Mouse (Mus musculus): Measurements from ENCODE around the gene Rsl1d1.
"Not testable (repeated sequence)": the region's sequence is repeated elsewhere in the genome, so short reads cannot be mapped to it uniquely, and the experiment has no call there.

The Rsl1d1 gene

GRCm38 (mm10) chr16:11202571-11203554 is at the start of gene Rsl1d1:
TSS of gene Rsl1d1 (minus strand) at chr16:11203331.
- DNase-seq = peak; percentile 91

DNA sequence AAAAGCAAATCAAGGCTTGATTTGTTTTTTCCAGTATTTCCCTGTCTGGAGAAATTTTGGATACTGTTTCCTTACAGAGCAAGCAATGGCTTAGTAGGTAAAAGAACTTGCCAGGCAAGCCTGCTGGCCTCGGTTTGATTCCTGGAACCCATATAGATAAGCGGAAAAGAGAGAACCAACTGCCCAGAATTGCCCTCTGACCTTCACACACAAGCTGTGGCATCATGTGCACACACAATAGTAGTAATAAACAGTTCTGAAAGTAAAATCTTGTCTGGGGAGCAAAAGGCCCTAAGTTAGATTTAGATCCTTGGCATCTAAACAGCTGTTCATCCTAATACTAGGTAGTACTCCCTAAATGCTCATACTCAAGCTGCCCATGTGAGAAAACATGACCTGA is 44.7 kb upstream of the Rsl1d1 start:
- no peak for DNase-seq

DNA sequence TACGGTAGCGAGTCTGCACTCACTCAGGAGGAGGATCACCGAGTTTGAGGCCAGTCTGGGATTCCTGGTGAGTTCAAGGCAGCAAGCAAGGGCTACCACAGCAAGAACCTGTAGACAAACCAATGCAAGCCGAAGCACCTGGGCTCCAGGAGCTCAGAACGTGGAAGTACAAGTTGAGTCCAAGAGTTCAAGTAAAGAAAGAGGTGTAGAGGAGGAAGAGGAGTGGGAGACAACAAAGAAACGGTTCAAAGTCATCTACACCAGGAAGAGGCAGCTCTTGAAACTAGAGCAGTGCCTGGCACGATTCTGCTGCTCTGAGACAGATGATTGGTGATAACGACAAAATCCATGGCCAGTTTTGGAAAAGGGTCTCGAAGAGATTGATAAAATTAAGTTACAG is 42.6 kb upstream of the Rsl1d1 start:
- no peak for DNase-seq

GRCm38 (mm10) chr16:11242401-11242800 is 39.3 kb upstream of the Rsl1d1 start:
- no peak for DNase-seq

- no peak for DNase-seq
Observed at GRCm38 (mm10) chr16:11217801-11218200, 14.7 kb upstream of the Rsl1d1 start.

- no peak for DNase-seq
Observed at GRCm38 (mm10) chr16:11203600-11204390, 664 bp upstream of the Rsl1d1 start.

DNA sequence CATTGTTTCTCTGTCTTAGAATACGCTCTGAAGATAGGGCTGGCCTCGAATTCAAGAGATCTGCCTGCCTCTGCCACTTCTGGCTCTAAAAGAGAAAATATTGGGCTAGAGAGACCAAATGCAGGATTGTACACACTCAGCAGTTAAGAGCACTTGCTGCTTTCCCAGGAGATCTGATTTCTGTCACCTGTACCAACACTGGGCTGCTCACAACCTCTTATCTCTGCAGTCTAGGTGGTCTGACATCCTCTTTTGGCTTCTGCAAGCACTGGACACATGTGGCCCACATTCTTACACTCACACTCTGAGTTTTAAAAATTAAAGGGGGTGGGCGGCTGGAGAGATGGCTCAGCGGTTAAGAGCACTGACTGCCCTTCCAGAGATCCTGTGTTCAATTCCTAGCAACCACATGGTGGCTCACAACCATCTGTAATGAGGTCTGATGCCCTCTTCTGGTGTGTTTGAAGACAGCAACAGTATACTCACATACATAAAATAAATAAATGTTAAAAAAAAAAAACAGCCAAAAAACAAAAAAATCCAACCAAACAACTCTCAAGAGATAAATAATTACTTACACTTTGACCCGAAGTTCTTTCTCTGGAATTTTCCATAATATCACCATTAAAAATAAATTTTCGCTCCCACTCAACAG is 1.3 kb downstream of the Rsl1d1 start:
- no peak for DNase-seq

GRCm38 (mm10) chr16:11200247-11200646 is 2.9 kb downstream of the Rsl1d1 start:
- DNase-seq = no peak

DNA sequence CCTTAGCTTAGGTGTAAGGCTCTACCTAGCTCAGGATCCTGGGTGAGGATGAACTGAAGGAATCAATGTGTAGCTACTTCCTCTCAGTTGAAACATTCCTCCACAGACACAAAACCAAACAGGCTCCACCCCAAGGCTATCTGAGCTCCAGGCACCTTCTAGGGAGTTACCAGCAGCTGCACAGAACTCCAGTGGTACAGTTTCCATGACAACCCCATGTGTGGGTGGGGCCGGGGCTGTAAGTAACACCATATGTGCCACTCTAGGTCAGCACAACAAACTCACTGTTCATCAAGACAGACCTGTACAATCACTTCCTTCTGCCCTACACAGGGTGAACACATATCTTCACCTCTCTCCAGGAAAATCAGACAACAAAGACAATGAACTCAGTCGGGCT is 4.7 kb downstream of the Rsl1d1 start:
- no peak for DNase-seq

DNA sequence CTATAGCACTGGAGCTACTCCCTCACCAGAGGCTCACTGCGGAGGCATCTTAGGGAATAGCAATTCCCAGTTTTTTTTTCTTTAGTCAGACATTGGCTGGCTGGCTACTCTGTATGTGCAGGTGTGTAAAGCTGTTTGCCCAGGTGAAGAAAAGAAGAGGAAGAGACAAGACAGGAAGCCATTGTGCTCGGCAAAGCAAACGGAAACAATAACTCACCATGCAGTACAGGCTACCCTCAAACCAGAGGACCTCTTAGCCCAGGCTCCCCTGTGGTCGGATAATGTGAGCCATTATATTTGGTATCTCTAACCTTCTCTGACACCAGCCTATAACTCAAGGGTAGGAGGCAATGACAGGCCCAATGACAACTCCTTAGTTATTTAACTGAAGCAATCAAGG is 6.1 kb downstream of the Rsl1d1 start:
- DNase-seq = no peak

GRCm38 (mm10) chr16:11193231-11193630 is 9.9 kb downstream of the Rsl1d1 start:
- DNase-seq = no peak

GRCm38 (mm10) chr16:11190150-11190549 is 13.0 kb downstream of the Rsl1d1 start:
- DNase-seq = peak; percentile 61 to 69

DNA sequence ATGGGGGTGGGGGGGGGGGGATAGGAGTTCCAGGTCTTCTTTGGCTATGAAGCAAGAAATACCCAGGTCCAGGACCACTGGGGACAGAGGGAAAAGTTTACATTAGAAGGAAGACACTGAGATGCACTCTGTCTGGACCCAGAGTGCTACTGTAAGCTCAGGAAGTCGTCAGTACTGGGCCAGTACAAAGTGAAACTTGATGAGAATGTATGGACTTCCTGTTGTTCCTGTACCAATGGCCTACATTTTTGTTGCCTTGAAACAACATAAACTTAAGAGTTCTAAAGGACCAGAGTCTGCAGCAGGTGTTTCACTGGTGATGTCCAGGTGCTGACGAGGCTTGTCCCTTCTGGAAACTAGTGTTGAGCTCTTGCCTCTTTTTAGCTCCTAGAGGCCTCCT is 25.7 kb downstream of the Rsl1d1 start:
- no peak for DNase-seq

GRCm38 (mm10) chr16:11176884-11177244 is 26.3 kb downstream of the Rsl1d1 start:
- DNase-seq = no peak

GRCm38 (mm10) chr16:11176208-11176883 is 26.8 kb downstream of the Rsl1d1 start, which contains the start of gene Zc3h7a:
TSS of gene Zc3h7a (minus strand) at chr16:11176393.
- peak; percentile 92 to 94 for DNase-seq

DNA sequence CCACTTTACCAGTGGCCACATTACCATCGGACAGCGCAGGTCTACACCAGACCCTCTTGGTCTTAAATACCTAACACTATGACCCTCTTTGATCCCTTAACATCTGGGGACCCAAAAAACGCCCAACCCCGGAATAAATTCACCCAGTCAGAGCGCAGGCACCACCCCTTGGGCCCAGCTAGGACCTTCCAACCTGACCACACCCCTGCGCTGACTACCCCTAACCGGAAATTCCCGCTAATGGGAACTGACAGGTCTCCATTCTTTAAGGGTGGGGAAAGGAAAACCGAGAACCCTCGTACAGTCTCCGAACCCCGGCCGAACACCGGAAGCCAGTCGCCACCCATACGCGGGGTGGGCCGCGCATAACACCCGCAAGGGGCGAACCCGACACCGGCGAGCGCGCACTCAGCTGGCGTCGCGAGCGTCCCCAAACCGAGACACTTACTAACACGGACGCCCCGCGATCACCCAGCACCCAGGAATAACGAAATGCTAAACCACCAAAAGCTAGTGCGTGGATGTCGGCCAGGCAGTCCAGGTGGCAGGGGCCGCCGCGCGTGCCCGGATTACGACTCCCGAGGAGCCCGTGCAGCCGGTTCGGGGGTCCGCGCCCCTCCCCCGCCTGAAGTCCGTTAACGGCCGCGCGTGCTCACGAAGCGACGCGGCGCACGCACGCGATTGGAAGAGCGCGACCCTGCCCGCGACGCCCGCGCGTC is 27.5 kb downstream of the Rsl1d1 start:
- DNase-seq = peak in 1 of 2 experiments; percentile 53

DNA sequence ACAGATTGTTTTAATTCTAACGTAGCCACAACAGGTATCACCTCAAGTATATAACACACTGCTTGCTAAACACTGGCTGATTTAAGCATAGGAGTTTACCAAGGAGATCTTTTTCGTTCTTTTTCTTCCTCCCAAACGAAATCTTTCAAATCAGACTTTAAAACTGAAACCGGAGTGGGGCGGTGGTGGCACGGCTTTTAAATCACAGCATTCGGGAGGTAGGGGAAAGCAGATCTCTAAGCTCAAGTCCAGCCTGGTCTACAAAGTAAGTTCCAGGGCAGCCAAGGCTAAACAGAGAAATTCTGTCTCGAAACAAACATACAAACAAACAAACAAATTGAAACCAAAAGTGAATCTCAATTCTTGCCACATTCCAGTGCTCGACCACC is 28.0 kb downstream of the Rsl1d1 start:
- DNase-seq = no peak

DNA sequence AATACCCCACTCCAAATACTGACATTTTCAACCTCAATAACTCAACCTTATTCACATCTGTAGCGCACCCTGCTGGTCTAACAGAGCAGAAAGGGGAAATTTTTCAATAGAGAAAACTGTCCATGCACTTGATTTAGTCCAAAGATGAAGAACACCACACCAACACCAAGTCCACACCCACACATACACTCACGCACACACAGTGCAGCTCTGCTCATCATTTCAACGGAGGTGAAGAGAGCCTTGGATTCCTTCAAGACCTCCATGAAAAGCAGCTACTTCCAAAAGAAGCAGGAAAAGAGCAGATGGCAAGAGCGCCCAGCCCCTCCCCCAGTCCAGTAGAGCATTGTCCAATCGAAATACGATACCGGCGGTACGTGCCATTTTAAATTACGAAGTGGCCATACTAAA is 28.5 kb downstream of the Rsl1d1 start:
- DNase-seq = peak; percentile 46 to 55

DNA sequence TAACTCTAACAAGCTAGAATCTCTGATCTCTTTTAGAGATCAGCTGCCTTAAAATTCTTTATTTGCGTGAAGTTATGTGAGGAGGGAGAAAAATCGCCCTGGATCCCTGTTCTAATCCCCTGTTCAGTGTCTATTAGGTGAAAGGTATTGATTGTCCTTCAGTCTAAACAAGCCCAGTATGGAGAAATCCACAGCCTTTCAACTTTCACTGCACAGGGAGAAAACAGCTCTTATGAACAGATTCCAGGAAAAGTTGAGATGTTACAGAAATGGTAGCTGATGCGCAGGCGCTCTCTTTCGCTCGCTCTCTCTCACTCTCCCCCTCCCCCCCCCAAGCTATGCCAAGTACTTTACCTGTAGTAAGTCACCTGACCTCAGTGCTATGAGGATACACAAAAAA is 31.5 kb downstream of the Rsl1d1 start:
- DNase-seq = no peak

DNA sequence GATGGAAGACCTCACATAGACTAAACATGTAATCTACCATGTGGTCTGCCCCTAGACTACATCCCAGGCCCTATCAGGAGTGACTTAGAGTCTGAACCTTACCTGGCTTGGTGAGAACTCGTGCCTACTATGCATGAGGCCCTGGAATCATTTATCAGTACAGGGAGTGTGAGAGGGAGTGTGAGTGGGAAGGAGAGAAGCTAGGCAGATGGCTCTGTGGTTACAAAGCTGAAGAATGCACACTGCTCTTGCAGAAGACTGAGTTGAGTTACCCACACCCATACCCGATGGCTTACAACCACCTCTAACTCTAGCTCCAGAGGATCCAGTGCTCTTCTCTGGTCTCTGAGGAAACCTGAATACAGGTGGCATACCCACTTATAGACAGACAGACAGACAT is 36.7 kb downstream of the Rsl1d1 start:
- DNase-seq = no peak

DNA sequence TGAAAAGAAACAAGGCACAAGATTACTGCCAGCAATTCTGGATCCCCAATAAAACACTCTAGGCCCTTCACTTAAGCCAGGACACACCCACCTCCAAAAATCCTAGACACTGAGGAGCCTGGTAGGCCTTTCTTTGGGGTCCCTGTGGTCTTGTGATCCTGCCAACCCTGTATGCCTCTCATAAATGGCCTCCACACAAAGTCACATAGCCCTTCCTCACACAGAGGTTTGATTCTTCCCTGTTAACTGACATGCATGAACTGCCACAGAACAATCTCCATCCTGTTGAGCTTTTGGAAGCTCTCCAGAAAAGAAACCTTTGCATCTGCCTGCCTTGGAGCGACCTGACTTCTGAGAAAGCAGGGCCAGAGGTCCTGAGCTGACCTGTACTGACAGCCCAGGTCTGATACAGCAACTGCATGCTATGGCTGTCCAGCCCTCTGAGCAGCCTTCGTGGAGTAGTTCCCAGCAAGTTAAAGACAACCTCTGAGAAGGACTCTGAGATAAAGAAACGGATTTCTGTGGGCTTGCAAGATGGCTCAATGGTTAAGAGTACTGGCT is 38.4 kb downstream of the Rsl1d1 start:
- DNase-seq = no peak

DNA sequence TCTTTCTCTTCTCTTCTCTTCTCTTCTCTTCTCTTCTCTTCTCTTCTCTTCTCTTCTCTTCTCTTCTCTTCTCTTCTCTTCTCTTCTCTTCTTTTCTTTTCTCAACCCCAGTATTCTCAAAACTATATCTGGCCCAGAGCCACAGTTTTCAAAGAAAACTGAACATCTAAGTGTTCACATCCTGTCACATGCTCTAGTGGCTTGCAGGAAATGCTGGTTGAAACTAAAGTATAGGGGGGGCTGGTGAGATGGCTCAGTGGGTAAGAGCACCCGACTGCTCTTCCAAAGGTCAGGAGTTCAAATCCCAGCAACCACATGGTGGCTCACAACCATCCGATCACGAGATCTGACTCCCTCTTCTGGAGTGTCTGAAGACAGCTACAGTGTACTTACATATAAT is 45.4 kb downstream of the Rsl1d1 start:
- not testable (repeated sequence) for DNase-seq
